Mouse (Mus musculus) kidney, postnatal 10 days (tissue): ENCODE data around the gene Zc3h7a.
"Not testable (repeated sequence)": the region's sequence is repeated elsewhere in the genome, so short reads cannot be mapped to it uniquely, and the experiment has no call there.

Experiments used
- DNase-seq: peaks from one replicate; pipeline ENCODE4 v3.0.0; 2021; ENCODE audit warnings: mixed read lengths

The Zc3h7a gene

DNA sequence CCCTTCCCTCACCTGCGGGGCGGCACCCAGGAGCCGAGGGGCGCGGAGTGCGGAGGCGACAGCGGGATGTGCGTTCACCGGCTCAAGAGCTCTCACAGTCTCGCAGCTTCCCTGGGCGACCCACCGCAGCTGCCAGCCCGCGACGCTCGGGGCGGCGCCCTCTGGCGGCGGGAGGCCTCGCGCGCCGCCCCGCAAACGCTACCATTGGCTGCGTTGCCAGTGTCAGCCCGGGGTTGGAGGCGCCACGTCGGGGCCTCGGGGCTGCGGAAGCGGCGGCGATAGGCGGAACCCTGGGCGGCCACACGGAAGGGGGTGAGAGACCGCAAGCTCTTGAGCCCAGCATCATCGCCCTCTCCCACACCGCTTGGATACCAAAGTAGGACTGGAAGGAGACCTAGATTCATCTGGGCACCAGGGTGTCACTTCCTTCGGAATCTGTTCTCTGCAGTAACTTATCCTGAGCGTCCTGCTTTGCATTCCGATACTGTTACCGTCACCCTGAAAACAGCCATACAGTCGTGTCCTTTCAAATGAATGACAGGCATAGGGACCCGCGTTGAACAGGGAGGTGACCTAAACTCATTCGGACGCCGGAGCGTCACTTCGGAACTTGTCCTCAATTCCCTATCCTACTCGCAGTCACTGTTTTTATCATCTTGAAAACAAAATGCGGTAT is at the start of gene Zc3h7a:
TSS of gene Zc3h7a (minus strand) at position 186 of the 676 bp plus-strand sequence.
- peak; percentile 94 for DNase-seq

DNA sequence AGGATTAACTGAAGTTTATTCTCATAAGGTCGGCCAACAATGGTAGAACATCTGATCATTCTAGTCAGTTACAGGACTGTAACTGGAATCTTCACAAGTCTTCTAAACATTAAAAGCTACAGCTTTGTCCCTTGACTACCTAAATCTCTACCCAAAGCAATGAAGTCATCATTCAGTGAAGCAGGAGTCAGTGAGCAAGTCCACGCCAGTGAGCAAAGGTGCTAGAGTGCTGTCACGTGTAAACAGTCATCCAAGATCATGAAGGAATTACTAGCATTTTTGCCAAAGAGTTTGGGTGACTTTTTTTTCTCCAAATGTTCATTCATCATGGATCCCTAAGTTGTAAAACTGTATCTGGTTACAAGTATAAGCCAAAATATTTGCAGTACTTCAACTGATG is 41.6 kb upstream of the Zc3h7a start:
- no peak for DNase-seq

DNA sequence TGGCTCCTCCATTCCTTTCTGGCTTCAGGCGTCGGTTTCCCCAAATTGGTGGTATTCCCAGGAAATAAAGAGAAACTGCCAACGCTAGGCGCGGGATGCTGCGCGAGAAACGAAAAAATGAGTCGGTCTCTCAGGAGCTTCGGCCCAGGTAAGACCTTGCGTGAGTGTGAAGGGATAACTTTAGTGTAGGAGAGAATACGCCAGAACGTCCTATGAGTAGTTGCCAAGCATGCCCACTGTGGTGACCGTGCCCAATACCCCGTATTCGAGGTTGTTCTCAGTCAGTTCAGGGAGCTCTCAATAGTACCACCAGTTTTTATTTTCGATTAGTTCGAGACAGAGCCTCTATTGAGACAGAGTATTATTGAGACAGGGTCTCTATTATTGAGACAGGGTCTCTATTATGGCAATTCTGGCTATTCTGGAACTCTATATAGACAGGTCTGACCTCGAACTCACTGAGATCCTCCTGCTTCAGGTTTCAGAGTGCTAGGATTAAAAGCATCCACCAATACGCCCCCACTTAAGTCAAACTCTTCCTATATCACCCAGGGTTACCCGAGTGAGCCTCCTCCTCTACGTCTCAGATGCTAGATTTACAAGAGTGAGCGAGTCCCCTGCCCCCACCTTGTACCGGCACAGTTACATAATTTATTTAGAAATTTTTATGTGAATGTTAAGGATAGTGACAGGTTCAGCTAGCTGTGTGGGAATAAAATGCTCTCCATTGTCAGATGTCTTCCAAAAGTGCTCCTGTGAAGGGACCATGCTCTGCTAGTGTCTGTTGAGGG is 27.6 kb upstream of the Zc3h7a start:
- no peak for DNase-seq

DNA sequence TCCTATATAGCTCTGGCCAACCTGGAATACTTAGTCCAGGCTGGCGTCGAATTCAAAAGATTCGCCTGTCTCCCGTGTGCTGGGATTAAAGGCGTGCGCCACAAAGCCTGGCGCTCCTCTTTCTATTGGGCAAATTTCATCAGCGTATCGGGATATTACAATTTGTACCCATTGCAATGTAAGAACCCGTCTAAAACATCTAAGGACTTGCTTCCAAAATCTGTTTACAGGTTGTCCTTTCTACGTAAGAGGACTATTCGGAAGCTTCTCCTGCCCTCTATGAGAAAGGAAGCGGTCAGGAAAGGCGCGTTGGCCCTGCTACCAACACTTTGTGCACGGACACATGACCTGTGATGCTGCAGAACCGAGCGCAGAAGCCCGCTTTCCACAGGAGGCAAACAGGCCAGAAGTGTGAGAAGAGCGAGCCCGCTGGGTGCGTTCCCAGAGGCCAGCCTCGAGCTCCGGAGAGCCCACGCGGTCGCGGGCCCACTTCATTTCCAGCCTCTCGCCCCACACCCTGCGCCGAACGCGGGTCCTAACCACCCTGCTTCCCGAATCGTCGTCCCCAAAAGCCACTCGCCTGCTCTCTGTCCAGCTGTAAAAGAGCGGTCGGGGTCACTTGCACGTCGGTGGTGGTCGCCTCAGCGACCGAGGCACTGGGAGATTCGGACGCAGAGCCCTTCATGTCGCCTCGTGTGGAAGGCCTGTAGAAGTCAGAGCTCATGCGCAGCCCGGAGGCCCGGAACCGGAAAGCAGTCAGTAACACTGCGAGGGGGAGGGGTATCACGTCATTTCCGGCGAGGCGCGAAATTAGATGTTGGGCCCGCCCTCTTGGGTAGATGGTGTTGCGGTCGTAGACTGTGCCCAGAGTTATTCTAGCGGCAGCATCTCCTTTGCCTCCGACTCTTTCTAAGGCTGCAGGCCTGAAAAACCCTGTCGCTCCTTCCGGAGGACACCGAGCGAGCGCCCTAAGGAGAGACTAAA is 26.7 kb upstream of the Zc3h7a start, which contains the start of gene Rsl1d1:
TSS of gene Rsl1d1 (minus strand) at position 761 of the 984 bp plus-strand sequence.
- peak; percentile 95 for DNase-seq

DNA sequence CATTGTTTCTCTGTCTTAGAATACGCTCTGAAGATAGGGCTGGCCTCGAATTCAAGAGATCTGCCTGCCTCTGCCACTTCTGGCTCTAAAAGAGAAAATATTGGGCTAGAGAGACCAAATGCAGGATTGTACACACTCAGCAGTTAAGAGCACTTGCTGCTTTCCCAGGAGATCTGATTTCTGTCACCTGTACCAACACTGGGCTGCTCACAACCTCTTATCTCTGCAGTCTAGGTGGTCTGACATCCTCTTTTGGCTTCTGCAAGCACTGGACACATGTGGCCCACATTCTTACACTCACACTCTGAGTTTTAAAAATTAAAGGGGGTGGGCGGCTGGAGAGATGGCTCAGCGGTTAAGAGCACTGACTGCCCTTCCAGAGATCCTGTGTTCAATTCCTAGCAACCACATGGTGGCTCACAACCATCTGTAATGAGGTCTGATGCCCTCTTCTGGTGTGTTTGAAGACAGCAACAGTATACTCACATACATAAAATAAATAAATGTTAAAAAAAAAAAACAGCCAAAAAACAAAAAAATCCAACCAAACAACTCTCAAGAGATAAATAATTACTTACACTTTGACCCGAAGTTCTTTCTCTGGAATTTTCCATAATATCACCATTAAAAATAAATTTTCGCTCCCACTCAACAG is 25.7 kb upstream of the Zc3h7a start:
- no peak for DNase-seq

DNA sequence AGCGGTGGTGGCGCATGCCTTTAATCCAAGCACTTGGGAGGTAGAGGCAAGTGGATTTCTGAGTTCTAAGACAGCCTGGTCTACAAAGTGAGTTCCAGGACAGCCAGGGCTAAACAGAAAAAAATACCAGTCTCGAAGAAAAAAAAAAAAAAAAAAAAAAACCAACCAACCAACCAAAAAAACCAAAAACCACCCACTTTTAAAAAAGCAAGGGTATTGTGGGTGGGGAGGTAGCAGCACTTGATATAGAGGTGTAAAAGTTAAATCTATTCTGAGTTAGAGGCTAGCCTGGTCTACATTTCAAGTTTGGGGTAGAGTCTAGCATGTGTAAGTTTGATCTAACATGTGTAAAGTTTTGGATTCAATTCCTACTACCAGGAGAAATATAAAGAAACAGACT is 24.1 kb upstream of the Zc3h7a start:
- no peak for DNase-seq

DNA sequence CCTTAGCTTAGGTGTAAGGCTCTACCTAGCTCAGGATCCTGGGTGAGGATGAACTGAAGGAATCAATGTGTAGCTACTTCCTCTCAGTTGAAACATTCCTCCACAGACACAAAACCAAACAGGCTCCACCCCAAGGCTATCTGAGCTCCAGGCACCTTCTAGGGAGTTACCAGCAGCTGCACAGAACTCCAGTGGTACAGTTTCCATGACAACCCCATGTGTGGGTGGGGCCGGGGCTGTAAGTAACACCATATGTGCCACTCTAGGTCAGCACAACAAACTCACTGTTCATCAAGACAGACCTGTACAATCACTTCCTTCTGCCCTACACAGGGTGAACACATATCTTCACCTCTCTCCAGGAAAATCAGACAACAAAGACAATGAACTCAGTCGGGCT is 22.3 kb upstream of the Zc3h7a start:
- no peak for DNase-seq

DNA sequence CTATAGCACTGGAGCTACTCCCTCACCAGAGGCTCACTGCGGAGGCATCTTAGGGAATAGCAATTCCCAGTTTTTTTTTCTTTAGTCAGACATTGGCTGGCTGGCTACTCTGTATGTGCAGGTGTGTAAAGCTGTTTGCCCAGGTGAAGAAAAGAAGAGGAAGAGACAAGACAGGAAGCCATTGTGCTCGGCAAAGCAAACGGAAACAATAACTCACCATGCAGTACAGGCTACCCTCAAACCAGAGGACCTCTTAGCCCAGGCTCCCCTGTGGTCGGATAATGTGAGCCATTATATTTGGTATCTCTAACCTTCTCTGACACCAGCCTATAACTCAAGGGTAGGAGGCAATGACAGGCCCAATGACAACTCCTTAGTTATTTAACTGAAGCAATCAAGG is 20.9 kb upstream of the Zc3h7a start:
- no peak for DNase-seq

DNA sequence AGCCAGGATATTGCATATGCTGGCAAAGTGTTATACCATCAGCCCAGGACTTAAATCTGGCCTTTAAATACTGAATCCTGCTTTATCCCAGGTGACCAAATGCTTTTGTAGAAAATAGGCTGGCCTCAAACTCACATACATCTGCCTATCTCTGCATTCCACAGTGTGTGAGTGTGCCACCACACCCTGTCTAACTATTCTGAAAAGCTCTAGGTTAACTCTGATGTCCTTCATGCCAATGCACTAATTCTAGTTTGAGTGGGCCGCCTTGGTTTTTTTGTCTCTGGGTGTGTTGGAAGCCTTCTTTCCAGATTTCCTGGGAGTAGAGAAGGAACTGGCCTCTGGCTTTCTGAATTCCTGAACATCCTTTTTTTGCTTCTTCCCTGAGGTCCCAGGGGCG is 17.0 kb upstream of the Zc3h7a start:
- DNase-seq, result no peak

DNA sequence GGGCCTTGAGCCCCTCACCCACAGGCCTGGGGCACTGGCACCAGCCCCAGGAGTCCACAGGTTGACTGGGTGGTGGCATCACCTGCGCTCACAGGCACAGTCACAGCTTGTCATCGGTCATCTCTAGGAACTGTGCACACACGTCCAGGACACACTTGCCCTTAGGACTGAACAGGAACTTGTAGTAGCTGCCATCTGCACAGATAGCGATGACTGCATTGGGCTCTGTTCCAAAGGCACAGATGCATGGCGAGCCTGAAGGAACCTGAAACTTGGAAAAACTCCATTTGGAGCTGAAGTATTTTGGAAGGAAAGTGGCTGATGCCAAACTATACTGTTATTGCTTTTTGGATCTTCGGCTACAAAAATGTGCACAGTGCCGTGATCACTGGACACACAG is 14.0 kb upstream of the Zc3h7a start:
- DNase-seq, result no peak

DNA sequence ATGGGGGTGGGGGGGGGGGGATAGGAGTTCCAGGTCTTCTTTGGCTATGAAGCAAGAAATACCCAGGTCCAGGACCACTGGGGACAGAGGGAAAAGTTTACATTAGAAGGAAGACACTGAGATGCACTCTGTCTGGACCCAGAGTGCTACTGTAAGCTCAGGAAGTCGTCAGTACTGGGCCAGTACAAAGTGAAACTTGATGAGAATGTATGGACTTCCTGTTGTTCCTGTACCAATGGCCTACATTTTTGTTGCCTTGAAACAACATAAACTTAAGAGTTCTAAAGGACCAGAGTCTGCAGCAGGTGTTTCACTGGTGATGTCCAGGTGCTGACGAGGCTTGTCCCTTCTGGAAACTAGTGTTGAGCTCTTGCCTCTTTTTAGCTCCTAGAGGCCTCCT is 1.2 kb upstream of the Zc3h7a start:
- DNase-seq, result no peak

DNA sequence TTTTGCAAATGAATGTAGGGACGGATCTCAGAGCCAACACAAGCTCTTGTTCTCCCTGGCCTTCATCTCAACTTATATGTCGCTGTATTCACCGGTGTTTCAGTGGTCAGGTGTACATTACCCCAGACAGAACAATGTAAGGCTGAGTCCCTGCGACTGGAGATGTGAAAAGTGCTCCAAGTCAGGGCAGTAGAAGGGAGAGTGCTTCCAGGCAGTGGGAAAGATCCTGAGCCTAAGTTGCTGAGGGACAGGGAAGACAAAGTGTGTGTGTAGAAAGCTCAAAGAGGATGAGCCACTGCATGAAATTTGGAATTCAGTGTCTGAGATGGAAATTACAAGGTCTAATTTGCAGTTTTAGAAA is 671 bp upstream of the Zc3h7a start:
- DNase-seq, result no peak

DNA sequence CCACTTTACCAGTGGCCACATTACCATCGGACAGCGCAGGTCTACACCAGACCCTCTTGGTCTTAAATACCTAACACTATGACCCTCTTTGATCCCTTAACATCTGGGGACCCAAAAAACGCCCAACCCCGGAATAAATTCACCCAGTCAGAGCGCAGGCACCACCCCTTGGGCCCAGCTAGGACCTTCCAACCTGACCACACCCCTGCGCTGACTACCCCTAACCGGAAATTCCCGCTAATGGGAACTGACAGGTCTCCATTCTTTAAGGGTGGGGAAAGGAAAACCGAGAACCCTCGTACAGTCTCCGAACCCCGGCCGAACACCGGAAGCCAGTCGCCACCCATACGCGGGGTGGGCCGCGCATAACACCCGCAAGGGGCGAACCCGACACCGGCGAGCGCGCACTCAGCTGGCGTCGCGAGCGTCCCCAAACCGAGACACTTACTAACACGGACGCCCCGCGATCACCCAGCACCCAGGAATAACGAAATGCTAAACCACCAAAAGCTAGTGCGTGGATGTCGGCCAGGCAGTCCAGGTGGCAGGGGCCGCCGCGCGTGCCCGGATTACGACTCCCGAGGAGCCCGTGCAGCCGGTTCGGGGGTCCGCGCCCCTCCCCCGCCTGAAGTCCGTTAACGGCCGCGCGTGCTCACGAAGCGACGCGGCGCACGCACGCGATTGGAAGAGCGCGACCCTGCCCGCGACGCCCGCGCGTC is 545 bp downstream of the Zc3h7a start:
- DNase-seq, result peak; percentile 76

DNA sequence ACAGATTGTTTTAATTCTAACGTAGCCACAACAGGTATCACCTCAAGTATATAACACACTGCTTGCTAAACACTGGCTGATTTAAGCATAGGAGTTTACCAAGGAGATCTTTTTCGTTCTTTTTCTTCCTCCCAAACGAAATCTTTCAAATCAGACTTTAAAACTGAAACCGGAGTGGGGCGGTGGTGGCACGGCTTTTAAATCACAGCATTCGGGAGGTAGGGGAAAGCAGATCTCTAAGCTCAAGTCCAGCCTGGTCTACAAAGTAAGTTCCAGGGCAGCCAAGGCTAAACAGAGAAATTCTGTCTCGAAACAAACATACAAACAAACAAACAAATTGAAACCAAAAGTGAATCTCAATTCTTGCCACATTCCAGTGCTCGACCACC is 1.1 kb downstream of the Zc3h7a start:
- DNase-seq, result peak; percentile 12

DNA sequence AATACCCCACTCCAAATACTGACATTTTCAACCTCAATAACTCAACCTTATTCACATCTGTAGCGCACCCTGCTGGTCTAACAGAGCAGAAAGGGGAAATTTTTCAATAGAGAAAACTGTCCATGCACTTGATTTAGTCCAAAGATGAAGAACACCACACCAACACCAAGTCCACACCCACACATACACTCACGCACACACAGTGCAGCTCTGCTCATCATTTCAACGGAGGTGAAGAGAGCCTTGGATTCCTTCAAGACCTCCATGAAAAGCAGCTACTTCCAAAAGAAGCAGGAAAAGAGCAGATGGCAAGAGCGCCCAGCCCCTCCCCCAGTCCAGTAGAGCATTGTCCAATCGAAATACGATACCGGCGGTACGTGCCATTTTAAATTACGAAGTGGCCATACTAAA is 1.5 kb downstream of the Zc3h7a start:
- DNase-seq, result peak; percentile 71

DNA sequence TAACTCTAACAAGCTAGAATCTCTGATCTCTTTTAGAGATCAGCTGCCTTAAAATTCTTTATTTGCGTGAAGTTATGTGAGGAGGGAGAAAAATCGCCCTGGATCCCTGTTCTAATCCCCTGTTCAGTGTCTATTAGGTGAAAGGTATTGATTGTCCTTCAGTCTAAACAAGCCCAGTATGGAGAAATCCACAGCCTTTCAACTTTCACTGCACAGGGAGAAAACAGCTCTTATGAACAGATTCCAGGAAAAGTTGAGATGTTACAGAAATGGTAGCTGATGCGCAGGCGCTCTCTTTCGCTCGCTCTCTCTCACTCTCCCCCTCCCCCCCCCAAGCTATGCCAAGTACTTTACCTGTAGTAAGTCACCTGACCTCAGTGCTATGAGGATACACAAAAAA is 4.5 kb downstream of the Zc3h7a start:
- no peak for DNase-seq

DNA sequence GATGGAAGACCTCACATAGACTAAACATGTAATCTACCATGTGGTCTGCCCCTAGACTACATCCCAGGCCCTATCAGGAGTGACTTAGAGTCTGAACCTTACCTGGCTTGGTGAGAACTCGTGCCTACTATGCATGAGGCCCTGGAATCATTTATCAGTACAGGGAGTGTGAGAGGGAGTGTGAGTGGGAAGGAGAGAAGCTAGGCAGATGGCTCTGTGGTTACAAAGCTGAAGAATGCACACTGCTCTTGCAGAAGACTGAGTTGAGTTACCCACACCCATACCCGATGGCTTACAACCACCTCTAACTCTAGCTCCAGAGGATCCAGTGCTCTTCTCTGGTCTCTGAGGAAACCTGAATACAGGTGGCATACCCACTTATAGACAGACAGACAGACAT is 9.8 kb downstream of the Zc3h7a start:
- no peak for DNase-seq

DNA sequence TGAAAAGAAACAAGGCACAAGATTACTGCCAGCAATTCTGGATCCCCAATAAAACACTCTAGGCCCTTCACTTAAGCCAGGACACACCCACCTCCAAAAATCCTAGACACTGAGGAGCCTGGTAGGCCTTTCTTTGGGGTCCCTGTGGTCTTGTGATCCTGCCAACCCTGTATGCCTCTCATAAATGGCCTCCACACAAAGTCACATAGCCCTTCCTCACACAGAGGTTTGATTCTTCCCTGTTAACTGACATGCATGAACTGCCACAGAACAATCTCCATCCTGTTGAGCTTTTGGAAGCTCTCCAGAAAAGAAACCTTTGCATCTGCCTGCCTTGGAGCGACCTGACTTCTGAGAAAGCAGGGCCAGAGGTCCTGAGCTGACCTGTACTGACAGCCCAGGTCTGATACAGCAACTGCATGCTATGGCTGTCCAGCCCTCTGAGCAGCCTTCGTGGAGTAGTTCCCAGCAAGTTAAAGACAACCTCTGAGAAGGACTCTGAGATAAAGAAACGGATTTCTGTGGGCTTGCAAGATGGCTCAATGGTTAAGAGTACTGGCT is 11.4 kb downstream of the Zc3h7a start:
- peak; percentile 15 for DNase-seq

DNA sequence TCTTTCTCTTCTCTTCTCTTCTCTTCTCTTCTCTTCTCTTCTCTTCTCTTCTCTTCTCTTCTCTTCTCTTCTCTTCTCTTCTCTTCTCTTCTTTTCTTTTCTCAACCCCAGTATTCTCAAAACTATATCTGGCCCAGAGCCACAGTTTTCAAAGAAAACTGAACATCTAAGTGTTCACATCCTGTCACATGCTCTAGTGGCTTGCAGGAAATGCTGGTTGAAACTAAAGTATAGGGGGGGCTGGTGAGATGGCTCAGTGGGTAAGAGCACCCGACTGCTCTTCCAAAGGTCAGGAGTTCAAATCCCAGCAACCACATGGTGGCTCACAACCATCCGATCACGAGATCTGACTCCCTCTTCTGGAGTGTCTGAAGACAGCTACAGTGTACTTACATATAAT is 18.5 kb downstream of the Zc3h7a start:
- DNase-seq, result not testable (repeated sequence)

DNA sequence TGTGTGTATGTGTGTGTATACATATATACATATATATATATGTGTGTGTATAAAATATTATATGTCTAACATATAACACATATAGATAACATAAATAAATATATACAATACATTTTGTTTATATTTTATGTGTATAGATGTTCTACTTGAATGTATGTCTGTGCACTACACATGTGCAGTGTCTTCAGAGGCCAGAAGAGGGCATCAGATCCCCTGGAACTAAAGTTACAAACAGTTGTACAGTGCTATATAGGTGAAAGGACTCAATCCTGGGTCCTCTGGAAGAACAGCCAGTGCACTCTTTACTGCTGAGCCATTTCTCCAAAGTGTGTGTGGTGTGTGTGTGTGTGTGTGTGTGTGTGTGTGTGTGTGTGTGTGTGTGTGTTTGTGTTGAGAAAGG is 21.7 kb downstream of the Zc3h7a start:
- no peak for DNase-seq

DNA sequence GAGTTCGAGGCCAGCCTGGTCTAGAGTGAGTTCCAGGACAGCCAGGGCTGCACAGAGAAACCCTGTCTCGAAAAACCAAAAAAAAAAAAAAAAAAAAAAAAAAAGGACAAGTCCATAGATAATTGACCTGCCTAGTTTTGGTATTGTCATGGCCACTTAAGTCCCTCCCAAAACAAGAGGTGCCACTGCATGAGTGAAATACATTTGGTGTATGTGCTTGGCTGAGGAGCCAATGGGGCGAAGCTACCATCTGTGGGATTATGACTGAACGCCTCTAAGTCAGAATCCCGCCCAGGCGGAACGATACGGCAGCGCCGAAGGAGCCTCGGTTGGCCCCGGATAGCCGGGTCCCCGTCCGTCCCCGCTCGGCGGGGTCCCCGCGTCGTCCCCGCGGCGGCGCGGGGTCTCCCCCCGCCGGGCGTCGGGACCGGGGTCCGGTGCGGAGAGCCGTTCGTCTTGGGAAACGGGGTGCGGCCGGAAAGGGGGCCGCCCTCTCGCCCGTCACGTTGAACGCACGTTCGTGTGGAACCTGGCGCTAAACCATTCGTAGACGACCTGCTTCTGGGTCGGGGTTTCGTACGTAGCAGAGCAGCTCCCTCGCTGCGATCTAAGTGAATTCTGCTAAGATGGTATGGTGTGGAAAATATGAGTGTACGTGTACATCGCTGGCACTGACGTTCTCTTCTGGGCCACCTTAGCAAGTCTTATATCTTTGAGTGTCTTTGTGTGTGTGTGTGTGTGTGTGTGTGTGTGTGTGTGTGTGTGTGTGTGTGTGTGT is 32.3 kb downstream of the Zc3h7a start:
- DNase-seq, result peak; percentile 99
